Mouse (Mus musculus): ENCODE data around the gene Klhl24.
"Not testable (repeated sequence)": the region's sequence is repeated elsewhere in the genome, so short reads cannot be mapped to it uniquely, and the experiment has no call there.

DNA sequence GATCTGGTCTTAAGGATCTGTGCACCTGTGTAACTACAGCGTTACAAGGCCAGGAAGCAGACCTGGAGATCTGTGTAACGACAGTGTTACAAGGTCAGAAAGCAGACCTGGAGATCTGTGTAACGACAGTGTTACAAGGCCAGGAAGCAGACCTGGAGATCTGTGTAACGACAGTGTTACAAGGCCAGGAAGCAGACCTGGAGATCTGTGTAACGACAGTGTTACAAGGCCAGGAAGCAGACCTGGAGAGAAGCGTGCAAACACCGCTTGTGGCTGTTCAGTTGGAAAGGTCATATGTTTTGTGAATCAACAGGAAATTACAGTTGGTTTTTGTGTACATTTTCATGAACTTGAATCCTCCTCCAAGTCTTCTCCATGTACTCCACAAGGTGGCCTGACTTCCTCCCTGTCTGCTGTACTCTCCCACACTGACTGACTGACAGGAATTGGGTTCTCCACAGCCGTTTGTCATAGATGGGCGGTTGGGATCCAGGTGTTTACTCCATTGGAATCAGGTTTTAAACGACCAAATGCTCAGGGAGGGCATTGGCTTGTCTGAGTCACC is 29.1 kb downstream of the Klhl24 start:
- TF ChIP-seq CTCF (IDR thresholded peaks at IDR 0.05; ENCODE audit: low read depth, low read length); POLR2AphosphoS5 (IDR thresholded peaks at IDR 0.05; ENCODE audit: insufficient replicate concordance, low read depth, low read length); GATA1 (IDR thresholded peaks at IDR 0.05; ENCODE audit: borderline replicate concordance, low read length); TAL1 (conservative IDR thresholded peaks at IDR 0.05; ENCODE audit: low read depth, low read length): not testable (repeated sequence)

Data from G1E (cell line).